Mouse (Mus musculus) layer of hippocampus, postnatal 36 days (tissue): ENCODE measurements around the gene Ovol1. TPM values are rescaled to one million over a fixed set of nuclear protein-coding genes. Genes with fewer than 3 reads are reported as not detected.

Experiments used
- DNase-seq, 2 experiments: peaks; one replicate each; pipeline ENCODE4 v3.0.0; 2022
- total RNA-seq, 2 experiments: library from RNA; stranded (reverse); gene quantifications; 2 replicates each; pipeline ENCODE4 v1.2.3; 2021

The Ovol1 gene
- total RNA-seq, result not detected

DNA sequence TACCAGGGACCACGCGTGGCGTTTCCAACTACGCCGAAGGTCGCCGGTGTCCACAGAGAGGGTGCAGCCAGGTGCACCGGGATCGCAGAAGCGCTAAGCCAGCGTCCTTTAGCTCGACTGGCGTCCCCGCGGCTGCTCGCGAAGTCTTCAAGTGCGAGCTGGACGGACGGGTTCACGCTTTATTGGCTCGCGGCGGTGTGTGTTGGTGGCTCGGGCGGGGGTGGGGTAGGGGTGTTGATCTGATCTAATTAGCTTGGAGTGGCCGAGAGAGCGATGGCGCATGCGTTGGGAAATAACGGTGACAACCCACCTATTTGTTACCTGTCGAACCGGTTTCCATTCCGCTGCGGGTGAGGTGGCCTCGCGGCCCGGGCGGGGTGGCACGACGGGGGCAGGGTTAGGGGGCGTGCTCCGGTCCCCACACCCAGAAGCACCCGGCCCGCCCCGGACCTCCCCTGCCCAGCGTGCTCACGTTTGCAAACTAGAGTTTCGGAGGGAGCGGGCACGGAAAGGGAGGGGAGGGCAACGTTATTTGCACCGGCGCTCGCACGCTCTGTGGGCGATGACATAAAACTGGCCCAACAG, at the start of gene Ovol1:
Gene Ovol1 (minus strand): TSS at position 190 of the 585 bp plus-strand sequence.
- DNase-seq, result no peak

DNA sequence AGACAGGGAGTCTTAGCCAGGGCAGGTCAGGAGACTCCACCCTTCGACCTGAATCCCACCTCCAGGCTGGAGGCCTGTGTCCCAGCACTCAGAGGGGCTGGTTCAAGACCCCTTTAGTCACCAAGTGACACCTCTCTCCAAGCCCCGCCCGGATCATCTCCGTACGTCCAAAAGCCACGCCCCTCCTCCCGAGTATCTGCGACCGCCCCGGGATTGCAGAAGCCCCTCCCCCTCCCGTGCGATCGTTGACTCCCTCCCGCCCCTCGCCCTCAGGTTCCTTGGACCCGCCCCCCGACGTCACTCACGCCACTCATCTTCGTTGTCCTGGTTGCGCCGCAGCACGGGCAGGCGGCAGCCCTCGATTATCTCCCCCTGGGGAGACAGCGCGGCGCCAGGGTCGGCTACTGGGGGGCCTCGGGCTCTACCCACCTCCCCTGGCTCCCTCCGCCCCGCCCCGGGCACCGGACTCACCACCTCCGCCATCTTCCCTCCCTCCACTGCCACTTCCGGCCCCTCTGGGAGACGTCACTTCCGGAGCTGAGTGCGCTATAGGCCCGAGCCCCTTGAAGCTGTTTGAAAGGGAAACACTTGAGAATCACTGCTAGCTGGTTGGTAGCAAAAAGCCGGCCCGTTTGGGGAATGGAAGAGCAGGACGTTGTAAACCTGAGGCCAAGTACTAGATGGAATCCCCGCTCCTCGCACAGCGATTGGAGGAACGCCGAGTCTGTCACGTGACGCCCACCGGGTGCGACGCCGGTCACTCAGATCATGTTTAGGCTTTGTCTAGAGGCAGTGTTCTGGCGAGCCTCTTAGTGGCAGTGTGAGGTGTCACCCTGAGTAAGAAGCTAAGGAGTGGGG, 49.3 kb upstream of the Ovol1 start, which contains the start of gene Kat5:
Gene Kat5 (minus strand): TSS at position 691 of the 858 bp plus-strand sequence.
- DNase-seq, result peak; percentile 95 to 96

DNA sequence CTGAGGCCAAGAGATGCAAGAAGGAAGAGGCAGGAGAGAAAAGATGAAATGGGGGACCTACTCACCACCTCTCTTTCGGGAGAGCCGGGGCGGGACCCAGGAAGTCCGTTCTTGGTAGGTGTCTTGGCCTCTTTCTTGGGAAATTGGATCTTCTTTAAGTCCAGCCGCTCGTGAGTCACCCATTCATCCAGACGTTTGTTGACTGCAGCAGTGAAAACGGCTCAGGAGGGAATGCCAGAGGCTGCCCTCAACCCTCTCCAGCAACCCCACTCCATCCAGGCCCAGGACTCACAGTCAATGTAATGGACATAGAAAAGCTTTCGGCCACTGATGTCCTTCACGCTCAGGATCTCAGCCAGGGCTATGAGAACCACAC, 48.7 kb upstream of the Ovol1 start:
- no peak for DNase-seq

DNA sequence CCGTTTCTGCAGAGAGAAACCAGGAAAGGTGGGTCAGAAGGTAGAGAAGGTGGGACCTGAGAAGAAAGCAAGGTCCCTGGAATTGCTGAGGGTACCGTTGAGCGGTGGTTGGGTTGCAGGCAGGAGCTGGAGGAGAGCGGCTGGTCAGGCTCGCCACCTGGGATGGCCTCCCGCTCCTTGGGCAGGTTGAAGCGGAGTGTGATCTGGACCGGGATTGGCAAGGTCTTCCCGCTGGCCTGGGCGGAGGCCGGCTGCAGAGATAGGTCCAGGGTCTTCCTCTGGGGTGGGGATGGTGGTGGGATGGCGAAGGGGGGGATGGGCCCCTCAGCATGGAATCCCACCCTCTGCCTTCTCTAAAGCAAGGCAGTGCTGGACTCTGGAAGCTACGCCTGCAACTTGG, 48.3 kb upstream of the Ovol1 start:
- no peak for DNase-seq

DNA sequence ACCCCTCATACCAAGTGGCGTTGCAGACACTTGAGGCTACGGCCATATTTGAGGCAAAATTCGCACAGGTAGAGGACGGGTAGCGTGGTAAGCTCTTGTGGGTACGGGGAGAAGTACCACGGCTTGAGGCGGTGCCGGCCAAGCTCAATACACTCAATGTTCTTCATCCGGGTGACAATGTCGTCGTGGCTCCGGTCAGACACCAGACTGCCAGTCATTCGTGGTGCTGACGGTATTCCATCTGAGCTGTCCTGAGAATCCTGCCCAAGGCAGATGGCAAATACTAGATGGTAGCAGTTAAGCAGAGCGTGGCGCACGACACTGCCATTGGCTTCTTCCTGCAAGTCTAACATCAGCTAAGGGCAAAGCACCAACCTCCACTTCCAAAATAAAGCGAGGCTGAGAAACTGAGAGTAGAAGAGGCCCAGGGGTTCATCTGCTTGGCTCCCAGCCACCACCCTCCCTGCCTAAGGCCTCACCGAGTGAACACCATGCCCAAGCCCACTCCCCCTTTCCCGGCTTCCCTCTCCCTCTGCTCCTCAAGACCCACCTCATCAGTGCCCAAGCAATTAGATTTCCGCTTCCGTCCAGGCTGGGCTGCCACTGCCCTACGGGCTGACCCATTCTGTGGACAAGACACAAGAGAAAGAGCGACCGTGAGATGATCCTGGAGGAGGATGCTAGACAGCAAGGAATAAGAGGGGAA, 47.4 kb upstream of the Ovol1 start:
- DNase-seq, result no peak

DNA sequence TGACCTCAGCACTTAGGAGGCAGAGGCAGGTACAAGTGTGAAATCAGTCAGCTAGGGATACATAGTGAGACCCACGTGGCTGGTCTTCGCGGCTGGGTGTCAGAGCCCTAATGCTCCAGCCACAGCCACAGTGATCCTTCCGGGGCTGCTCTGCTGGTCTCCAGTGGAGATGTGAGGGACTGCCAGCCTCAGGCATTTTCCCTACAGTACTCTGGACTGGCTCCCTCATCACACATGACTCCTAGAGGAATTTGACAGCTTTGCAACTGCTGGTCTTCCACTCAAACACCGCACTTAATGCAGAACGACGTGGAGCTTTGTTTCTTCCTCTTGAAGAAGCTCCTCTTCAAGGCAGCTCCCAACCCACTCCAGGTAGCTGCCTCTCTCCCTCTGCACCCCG, 45.8 kb upstream of the Ovol1 start:
- DNase-seq, result no peak

DNA sequence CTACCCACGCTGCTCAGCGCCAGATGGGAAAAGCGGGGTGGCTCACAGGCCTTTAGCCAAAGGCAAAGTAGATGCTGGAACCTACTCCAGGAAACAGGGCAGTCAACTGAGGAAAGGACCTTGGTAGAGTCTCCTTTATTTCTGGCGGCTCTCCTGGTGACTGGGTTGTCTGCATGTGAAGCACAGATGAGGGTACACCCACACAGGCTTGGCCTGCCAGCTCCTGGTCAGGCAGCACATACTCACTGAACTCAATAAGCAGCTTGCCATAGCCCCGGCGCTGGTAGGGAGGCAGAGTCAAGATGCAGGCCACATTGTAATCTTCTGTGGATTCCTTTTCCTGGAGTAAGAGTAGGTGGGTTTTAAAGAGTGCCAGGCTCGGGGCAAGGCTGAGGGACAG, 44.7 kb upstream of the Ovol1 start:
- peak; percentile 20 for DNase-seq

DNA sequence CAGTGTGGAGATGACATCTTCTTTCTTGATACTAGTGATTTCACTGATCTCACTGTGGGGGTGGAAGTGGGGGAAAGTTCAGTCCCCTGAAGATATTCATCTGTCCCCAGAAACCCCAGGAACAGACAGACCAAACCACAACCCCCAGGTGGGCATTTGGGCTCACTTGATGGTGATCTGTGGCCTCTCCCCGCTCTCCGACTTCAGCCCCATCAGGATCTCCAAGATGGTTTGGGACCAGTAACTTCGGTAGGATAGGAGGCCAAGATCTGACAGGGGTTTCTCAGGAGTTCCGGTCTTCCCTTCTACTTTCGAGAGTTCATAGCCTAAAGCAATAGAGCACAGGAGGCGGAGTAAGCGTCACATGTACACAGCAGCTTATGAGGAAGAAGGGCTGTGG, 43.2 kb upstream of the Ovol1 start:
- no peak for DNase-seq

DNA sequence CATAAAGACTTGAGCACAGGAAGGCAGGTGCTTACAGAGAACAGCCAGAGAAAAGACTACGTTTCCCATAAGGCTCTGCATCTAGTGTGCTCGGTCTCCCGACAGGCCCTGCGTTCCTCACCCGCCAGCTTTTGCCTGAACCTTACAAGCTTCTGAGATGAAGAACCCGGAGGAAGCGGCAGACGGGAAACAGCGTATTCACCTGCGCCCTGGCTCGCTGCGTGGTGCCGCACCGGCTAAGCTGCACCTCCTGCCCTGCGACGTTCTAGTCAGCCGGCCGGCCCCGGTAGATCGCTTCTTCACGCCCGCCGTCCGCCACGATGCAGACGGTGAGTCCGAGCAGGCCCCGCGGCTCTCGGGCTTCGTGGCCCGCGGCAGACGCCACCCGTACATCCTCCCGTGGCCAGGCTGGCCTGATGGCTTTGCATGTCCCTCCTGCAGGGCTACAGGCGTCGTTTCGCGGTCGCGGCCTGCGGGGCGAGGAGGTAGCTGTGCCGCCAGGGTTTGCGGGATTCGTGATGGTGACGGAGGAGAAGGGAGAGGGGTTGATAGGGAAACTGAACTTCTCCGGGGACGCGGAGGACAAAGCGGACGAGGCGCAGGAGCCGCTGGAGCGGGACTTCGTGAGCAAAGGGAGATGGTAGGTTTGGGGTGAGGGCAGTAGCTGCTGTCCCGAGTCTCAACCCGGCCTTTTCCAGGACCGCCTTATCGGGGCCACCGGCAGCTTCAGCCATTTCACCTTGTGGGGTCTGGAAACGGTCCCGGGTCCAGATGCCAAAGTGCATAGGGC, 41.5 kb upstream of the Ovol1 start, which contains the start of gene Rnaseh2c:
Gene Rnaseh2c (plus strand): TSS at position 122 of the 790 bp plus-strand sequence.
- peak; percentile 74 to 75 for DNase-seq

DNA sequence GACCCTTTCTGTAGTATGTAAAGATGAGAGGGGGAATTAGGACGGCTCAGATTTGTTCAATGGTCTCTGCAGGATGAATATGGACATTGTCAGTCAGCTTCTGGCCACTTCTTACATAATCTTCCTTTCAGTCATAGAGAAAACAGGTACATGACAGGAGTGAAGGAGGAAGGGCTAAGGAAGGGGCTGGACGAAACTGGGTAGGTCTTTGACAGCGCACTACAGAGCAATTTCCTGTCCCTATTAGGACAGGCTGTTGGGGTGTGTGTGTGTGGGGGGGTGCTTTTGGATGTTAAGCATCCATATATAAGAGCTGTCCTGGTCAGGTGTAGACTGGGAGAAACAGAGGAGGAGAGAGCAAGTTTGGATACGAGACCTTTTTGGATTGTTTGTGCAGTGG, 38.8 kb upstream of the Ovol1 start:
- DNase-seq, result no peak

DNA sequence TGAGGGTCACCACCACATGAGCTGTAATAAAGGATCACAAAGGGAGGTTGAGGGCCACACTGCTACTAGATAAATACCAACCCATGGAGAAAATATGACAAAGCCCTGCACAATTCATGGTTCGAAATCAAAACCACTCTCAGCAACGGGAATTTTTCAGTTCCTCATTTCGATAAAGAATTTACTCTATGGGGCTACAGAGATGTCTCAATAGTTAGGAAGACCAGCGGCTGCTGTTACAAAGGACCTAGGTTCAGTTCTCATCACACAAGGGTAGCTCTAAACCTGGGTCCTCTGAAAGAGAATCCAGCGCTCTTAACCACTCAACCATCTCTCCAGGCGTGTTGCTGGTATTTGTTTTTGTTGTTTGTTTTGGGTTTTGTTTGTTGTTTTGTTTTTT, 31.4 kb upstream of the Ovol1 start:
- DNase-seq, result no peak

DNA sequence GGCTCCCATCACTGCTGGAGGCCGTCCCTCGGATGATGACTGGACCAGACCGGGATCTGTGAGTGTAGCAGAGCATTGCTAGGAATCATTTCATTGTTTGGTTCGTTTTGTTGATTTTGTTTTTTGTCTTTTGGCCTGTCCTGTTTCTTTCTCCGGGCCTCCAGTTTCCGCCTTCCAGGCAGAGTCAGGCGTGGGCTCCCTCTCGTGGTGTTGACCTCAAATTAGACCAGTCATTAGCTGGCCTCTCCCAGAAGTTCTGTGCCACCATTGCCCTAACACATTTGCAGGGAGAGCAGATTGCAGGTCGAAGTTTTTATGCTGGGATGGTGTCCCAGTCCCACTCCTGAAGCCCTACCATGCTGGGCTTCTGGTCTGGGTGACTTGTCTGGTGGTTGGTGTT, 28.7 kb upstream of the Ovol1 start:
- DNase-seq, result no peak

DNA sequence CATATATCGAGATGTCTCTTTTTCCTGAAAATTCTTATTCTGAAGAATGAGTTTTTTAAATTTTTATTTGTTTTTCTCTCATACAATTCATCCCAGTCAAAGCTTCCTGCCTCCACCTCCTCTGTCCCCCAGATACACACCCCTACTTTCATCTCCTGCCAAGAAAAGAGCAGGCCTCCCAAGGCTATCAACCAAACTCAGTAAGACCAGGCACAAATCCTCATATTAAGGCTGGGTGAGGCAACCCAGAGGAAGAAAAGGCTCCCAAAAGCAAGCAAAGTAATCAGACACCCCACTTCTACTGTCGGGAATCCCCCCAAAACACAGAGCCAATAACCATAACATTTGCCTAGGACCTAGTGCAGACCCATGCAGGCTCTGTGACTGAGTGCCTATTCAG, 21.5 kb upstream of the Ovol1 start:
- DNase-seq, result no peak

DNA sequence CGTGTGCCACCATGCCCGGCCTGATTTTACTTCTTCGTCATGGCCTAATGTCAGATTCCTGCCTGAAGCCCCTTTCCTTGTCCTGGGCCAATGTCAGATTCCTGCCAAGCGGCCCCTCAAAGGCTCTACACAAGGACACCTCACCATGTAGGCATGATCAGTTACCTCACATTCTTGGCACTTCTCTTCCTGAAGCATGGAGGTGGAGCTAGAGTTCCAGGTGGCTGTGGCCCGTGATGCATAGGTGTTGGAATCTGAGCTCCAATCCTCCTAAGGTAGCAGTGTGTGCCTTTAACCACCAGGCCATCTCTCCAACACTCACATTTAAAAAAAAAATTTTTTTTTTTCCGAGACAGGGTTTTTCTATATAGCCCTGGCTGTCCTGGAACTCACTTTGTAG, 20.3 kb upstream of the Ovol1 start:
- no peak for DNase-seq

DNA sequence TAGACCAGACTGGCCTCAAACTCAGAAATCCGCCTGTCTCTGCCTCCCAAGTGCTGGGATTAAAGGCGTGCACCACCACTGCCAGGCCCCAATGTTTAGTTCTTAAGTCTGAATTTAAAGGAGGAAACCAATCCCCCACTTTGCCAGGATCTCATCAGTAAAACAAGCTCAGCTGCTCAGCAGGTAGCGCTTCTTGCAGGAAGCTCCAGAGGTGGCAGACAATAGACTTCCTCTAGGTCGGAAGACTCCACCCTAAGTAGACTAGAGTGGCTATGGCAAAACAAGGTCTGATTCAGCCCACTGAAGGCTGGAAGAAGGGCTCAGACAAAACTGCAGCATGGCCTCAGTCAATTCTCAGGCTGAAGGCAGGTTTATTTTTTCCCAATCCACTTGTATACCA, 19.5 kb upstream of the Ovol1 start:
- DNase-seq, result no peak

DNA sequence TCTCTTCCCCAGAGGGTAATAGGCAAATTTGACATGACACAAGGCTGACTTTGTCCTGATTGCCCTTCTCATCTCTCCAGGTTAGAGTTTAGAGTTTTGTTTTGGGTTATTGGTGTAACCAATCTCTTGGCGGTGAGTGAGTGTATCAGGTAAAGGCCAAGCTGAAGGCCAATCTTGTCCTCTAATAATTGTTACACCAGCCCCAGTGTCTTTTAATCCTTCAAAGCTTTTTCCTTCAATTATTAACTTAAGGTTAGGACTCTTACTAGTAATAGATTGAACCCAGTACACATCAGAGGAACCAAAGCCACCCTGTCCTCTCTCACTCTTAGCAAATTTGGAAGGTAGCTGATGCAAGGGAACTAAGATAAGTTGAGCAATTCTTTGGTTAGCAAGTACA, 14.9 kb upstream of the Ovol1 start:
- DNase-seq, result no peak

DNA sequence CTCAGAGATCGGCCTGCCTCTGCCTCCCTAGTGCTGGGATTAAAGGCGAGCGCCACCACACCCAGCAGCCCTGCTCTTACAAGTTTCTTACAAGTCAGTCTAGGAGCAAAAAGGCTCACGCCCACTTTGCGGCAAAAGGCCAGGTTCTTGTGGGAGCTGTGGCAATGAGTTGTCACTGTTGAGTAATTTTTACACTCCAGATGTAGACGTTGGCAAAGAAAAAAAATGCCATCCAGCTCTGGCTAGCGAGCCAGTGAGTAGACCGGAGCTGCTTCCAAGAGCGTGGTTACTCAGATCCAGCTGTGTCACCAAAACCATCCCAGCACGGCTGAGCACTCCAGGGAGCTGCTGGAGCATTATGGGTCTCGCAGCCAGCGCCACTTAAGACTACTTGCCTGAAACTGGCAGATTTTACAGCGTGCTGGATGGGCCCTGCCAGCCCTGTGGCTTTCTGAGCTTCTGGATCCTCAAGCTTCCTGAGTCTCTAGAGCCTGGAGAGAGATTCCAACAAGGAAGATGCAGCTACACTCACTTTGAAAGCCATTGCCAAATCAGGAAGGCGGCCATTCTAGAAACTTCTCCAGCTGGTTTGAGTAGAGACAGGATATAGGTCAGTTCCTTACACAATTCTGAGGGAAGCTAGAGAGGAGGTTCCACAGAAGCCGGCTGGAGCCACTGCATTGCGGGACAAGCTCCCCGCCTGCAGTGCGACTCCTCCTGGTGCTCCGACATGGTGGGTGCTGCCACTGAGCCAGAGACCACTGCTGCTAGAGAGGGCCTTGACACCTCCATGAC, 12.1 kb upstream of the Ovol1 start:
- DNase-seq, result peak; percentile 14 to 23

DNA sequence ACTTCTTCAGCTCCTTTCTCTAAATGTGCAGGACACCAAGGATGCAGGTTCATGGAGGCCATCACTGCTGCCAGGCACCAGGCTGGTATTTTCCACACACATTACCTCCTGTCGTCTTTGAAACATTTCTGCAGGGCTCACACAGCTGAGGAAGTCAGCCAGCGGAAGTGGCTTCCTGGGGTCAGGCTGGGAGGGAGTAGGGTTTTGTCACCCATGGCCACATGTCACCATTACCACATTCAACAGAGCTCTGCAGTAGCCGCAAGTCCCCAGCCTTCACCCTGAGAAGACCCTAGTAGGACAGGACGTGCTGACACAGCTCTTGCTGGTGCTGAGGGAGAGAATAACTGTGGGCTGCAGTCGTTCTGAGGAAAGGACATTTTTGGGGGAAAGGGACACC, 11.4 kb upstream of the Ovol1 start:
- no peak for DNase-seq

DNA sequence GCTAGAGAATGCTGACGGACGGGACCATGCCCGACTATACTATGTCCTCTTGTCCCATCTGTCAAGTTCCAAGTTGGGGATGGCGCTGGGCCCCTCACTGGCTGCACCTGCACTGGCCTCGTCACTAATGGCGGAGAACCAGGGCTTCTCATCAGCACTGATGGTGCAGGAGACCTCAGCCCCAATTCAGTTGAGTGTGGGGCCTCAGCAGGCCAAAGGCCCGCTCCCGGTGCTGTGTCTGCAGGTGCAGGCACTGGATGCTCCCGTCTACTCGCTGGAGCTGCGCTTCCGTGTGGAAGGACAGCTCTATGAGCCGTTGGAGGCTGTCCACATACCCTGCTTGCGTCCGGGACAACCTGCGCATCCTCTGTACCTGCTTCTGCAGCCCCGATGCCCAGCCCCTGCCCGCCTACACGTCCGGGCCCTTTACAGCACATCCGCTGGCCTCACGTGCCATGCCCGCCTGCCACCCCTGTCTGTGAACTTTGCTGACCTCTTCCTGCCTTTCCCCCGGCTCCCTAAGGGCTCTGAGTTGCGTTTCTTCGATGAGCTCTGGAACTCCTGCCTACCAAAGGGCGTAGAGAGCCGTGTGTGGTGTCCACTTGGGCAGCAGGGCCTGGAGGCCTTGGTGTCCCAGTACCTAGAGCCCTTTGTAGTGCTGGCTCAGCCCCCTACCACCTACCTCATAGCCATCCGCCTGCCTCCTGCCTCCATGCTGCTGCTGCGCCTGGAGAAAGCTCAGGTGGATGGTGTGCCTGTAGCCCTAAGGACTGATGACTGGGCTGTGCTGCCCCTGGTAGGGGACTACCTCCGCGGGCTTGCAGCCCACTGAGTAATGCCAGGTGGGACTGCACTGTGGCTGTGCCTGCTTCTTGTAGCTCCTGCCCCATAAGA, 10.2 kb upstream of the Ovol1 start:
- DNase-seq, result no peak

DNA sequence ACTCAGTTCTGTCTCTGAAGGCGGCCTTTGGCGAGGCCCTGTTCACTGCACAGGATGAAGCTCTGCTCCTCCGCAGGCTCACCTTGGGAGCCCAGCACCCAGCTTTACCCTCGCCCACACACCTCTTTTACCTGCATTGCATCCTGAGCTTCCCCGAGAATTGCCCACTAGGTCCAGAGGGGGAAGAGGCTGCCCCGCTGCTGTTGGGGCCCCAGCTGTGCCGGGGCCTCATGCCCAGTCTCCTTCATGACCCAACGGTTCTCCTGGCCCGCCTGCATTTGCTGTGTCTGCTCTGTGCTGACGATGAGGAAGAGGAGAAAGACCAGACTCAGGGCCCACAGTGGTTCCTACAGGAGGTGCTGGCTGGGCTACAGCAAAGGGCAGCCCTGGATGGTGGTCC, 9.1 kb upstream of the Ovol1 start:
- no peak for DNase-seq
